Mouse (Mus musculus) kidney, adult 9 months (tissue): ENCODE measurements around the gene Ccdc181.
A peak's percentile ranks its signal among the peaks of the same experiment; 100 is the strongest.

ENCODE experiments used
- DNase-seq: peaks from one replicate; pipeline ENCODE4 v3.0.0; 2022

The Ccdc181 gene

GRCm38 (mm10) chr1:164292040-164292439, 16.7 kb downstream of the Ccdc181 start:
- no peak for DNase-seq

- no peak for DNase-seq
These were observed 18.7 kb downstream of the Ccdc181 start for GRCm38 (mm10) chr1:164294071-164294470.

- DNase-seq: no peak
These were observed 21.1 kb downstream of the Ccdc181 start for GRCm38 (mm10) chr1:164296473-164296872.

- no peak for DNase-seq
These were observed 26.6 kb downstream of the Ccdc181 start for GRCm38 (mm10) chr1:164301949-164302348.

- no peak for DNase-seq
These were observed 28.4 kb downstream of the Ccdc181 start, which contains the start of gene Nme7 for GRCm38 (mm10) chr1:164303821-164304220. Gene Nme7 (plus strand): TSS chr1:164304121.

GRCm38 (mm10) chr1:164307124-164307751, 31.9 kb downstream of the Ccdc181 start, which contains the start of gene Blzf1:
Gene Blzf1 (minus strand): TSS chr1:164307489.
- DNase-seq: peak; percentile 99

GRCm38 (mm10) chr1:164307922-164308321, 32.5 kb downstream of the Ccdc181 start:
- no peak for DNase-seq

GRCm38 (mm10) chr1:164314085-164314484, 38.7 kb downstream of the Ccdc181 start:
- no peak for DNase-seq

GRCm38 (mm10) chr1:164315266-164315665, 39.9 kb downstream of the Ccdc181 start:
- peak; percentile 47 for DNase-seq

- DNase-seq: peak; percentile 68
These were observed 41.3 kb downstream of the Ccdc181 start for GRCm38 (mm10) chr1:164316697-164317096.

- DNase-seq: no peak
These were observed 41.9 kb downstream of the Ccdc181 start for GRCm38 (mm10) chr1:164317261-164317660.

GRCm38 (mm10) chr1:164318474-164318873, 43.1 kb downstream of the Ccdc181 start:
- no peak for DNase-seq

GRCm38 (mm10) chr1:164319542-164320140, 44.3 kb downstream of the Ccdc181 start:
- DNase-seq: no peak

- no peak for DNase-seq
These were observed 45.3 kb downstream of the Ccdc181 start for GRCm38 (mm10) chr1:164320731-164321130.

GRCm38 (mm10) chr1:164321408-164321807, 46.0 kb downstream of the Ccdc181 start:
- DNase-seq: peak; percentile 86

GRCm38 (mm10) chr1:164322987-164323650, 47.7 kb downstream of the Ccdc181 start:
- DNase-seq: no peak

GRCm38 (mm10) chr1:164324221-164324620, 48.8 kb downstream of the Ccdc181 start:
- DNase-seq: no peak

- DNase-seq: peak; percentile 50
These were observed 49.5 kb downstream of the Ccdc181 start for GRCm38 (mm10) chr1:164324878-164325277.

GRCm38 (mm10) chr1:164326600-164327155, 51.3 kb downstream of the Ccdc181 start:
- DNase-seq: no peak

- DNase-seq: no peak
These were observed 52.4 kb downstream of the Ccdc181 start for GRCm38 (mm10) chr1:164327764-164328163.

GRCm38 (mm10) chr1:164332559-164332958, 57.2 kb downstream of the Ccdc181 start:
- no peak for DNase-seq

- no peak for DNase-seq
These were observed 60.0 kb downstream of the Ccdc181 start for GRCm38 (mm10) chr1:164335435-164335834.

- DNase-seq: no peak
These were observed 60.5 kb downstream of the Ccdc181 start for GRCm38 (mm10) chr1:164335846-164336245.
